Mouse (Mus musculus): ENCODE results near the gene Map9. TPM values are rescaled to one million over a fixed set of nuclear protein-coding genes. Genes with fewer than 3 reads are reported as not detected.

Gene Map9
- 0.06 and 0.08 TPM in 2 replicates for polyA plus RNA-seq (2012; rRNA removed)

DNA sequence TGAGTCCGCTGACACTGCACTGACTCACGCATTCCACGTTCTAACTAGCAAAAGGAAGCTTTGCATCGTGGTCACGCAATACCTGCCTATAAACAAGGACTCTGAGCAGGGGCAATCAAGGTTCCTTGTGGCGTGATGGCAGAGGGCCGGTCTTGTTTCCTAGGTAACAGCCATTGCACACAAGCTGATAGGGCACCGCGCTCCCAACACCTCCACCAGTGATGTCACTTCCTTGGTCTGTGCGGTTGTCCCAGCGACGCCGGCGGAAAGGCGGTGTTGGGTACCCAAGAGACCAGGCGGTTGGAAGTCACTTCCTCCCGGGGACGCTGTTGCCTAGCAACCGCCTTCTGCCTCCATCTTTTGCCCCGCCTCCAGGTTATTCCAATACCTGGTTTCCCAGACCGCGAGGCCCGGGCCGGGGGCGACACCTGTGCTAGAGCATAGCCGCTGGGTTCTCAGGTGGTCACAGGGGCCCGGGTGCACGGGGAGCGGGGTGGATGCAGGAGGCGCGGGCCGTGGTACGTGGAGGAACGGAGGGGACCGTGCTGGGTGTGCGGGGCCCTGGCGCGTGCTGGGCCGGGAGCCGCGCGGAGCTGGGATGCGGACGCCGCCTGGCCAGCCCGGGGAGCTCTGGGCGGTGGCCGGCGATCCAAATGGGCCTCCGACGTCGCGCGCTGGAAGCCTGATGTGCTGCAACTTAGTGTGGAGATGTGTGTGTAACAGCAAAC, at the start of gene Map9:
Map9 (plus strand) TSS at position 248 of the 728 bp plus-strand sequence.

Other genes with a start within 250 kb of the Map9 start
- gene Gucy1a1, start 212.3 kb upstream of the Map9 start, polyA plus RNA-seq (2012; rRNA removed), result 2.8 and 3.3 TPM in 2 replicates
- gene Npy2r, start 190.0 kb downstream of the Map9 start, polyA plus RNA-seq (2012; rRNA removed), result 0.01 TPM in 1 of 2 replicates, not detected in the other

Measured in liver, embryonic 14 days (tissue).